Mouse (Mus musculus) layer of hippocampus, adult 2 months (tissue): Measurements from ENCODE around the gene Tmem104. TPM values are rescaled to one million over a fixed set of nuclear protein-coding genes. Genes with fewer than 3 reads are reported as not detected.

ENCODE experiments used
- DNase-seq, 2 experiments: peaks; one replicate each; pipeline ENCODE4 v3.0.0; 2022; ENCODE audit warnings: low spot score in 2 of 2
- H3K27ac ChIP-seq: fragments of 200-600 bp; 2 replicates; pipeline ENCODE4 v1.8.1; 2022
- H3K4me3 ChIP-seq: fragments of 200-600 bp; 2 replicates; pipeline ENCODE4 v1.8.1; 2022; ENCODE audit warnings: mild to moderate bottlenecking
- CTCF ChIP-seq: fragments of 200-600 bp; conservative IDR thresholded peaks from 2 replicates; pipeline ENCODE4 v1.8.1; 2022; ENCODE audit warnings: antibody characterized with exemption, mild to moderate bottlenecking, moderate library complexity
- total RNA-seq, 2 experiments: library from RNA; stranded (reverse); gene quantifications; 2 replicates each; pipeline ENCODE4 v1.2.3; 2021

Tmem104 gene
- total RNA-seq, 2 experiments from 2014 or later, result 18.1 to 20.1 TPM

- no peak for TF ChIP-seq CTCF
- Histone ChIP-seq H3K4me3 (peak overlapping the region; percentile 52), H3K27ac (no peak overlapping the region)
- no peak for DNase-seq
Observed at GRCm38 (mm10) chr11:115250405-115251090, 63.3 kb downstream of the Tmem104 start.

- H3K4me3 ChIP-seq, result no peak overlapping the region
- TF ChIP-seq CTCF, result no peak
- H3K27ac ChIP-seq, result no peak overlapping the region
- DNase-seq, result no peak
Observed at GRCm38 (mm10) chr11:115251258-115251657, 64.0 kb downstream of the Tmem104 start.

GRCm38 (mm10) chr11:115257775-115258510, 70.7 kb downstream of the Tmem104 start:
- Histone ChIP-seq H3K27ac (no peak overlapping the region), H3K4me3 (no peak overlapping the region)
- no peak for TF ChIP-seq CTCF
- DNase-seq, result no peak

GRCm38 (mm10) chr11:115259134-115259533, 71.8 kb downstream of the Tmem104 start:
- no peak for TF ChIP-seq CTCF
- Histone ChIP-seq H3K27ac (no peak overlapping the region), H3K4me3 (no peak overlapping the region)
- no peak for DNase-seq

- Histone ChIP-seq H3K4me3 (no peak overlapping the region), H3K27ac (peak overlapping the region; percentile 53; the same call in 1 of the 2 replicates)
- DNase-seq, result no peak
- TF ChIP-seq CTCF, result no peak
Observed at GRCm38 (mm10) chr11:115262954-115263353, 75.7 kb downstream of the Tmem104 start.

GRCm38 (mm10) chr11:115264136-115264861, 77.0 kb downstream of the Tmem104 start:
- Histone ChIP-seq H3K27ac (peak overlapping the region; percentile 84), H3K4me3 (no peak overlapping the region; the same call in 1 of the 2 replicates)
- DNase-seq, result no peak
- no peak for TF ChIP-seq CTCF

GRCm38 (mm10) chr11:115264862-115265668, 77.8 kb downstream of the Tmem104 start:
- TF ChIP-seq CTCF, result peak; percentile 76
- Histone ChIP-seq H3K27ac (peak overlapping the region; percentile 84), H3K4me3 (peak overlapping the region; percentile 50)
- no peak for DNase-seq

GRCm38 (mm10) chr11:115265771-115266399, 78.6 kb downstream of the Tmem104 start:
- peak overlapping the region; percentile 84 for H3K27ac ChIP-seq
- no peak for TF ChIP-seq CTCF
- H3K4me3 ChIP-seq, result peak overlapping the region; percentile 50
- no peak for DNase-seq

GRCm38 (mm10) chr11:115266400-115266778, 79.1 kb downstream of the Tmem104 start:
- no peak for TF ChIP-seq CTCF
- peak overlapping the region; percentile 50 for H3K4me3 ChIP-seq
- no peak for DNase-seq
- peak overlapping the region; percentile 84 for H3K27ac ChIP-seq

GRCm38 (mm10) chr11:115267061-115267883, 80.0 kb downstream of the Tmem104 start, which contains the start of gene Grin2c:
Grin2c (minus strand) TSS chr11:115267243.
- TF ChIP-seq CTCF, result no peak
- peak within 1 kb of the TSS; percentile 84 for H3K27ac ChIP-seq
- peak within 1 kb of the TSS; percentile 50 for H3K4me3 ChIP-seq
- no peak for DNase-seq

GRCm38 (mm10) chr11:115267958-115268357, 80.7 kb downstream of the Tmem104 start:
- TF ChIP-seq CTCF, result no peak
- DNase-seq, result no peak
- Histone ChIP-seq H3K4me3 (no peak overlapping the region), H3K27ac (no peak overlapping the region)
